Mouse (Mus musculus): ENCODE data around the gene Abcc5. TPM values are rescaled to one million over a fixed set of nuclear protein-coding genes. Genes with fewer than 3 reads are reported as not detected.
"Not testable (repeated sequence)": the region's sequence is repeated elsewhere in the genome, so short reads cannot be mapped to it uniquely, and the experiment has no call there.

Abcc5 gene
- polyA plus RNA-seq, 1 experiment from 2014 or later: 19.3 TPM

- no peak for ATAC-seq (ENCODE audit: low read depth)
- 13% methylated on average over 1 of the region's 1 CpGs for WGBS (ENCODE audit: insufficient replicate concordance)
- Histone ChIP-seq H3K9me3 (replicated peaks; ENCODE audit: control insufficient read depth, low read length) (no peaks in the 10 kb centered on the region), H3K9ac (ENCODE audit: low read depth, low read length) (no peak overlapping the region), H3K27ac (ENCODE audit: low read length) (no peak overlapping the region), H3K36me3 (ENCODE audit: control insufficient read depth, insufficient read depth) (no peaks in the 10 kb centered on the region), H3K4me1 (ENCODE audit: control insufficient read depth, low read depth, low read length) (no peaks in the 10 kb centered on the region), H3K4me3 (ENCODE audit: low read depth, low read length) (no peak overlapping the region), H3K4me2 (ENCODE audit: low read depth, low read length) (no peak overlapping the region), H3K27me3 (ENCODE audit: control insufficient read depth, insufficient read depth, low read depth, low read length) (no peaks in the 10 kb centered on the region)
Measured at GRCm38 (mm10) chr16:20456106-20456505, 29.9 kb upstream of the Abcc5 start.

GRCm38 (mm10) chr16:20454155-20454654 is 28.0 kb upstream of the Abcc5 start:
- Histone ChIP-seq H3K27ac (ENCODE audit: low read length) (no peak overlapping the region), H3K9ac (ENCODE audit: low read depth, low read length) (no peak overlapping the region), H3K4me2 (ENCODE audit: low read depth, low read length) (no peak overlapping the region), H3K4me3 (ENCODE audit: low read depth, low read length) (no peak overlapping the region), H3K4me1 (ENCODE audit: control insufficient read depth, low read depth, low read length) (no peaks in the 10 kb centered on the region), H3K9me3 (replicated peaks; ENCODE audit: control insufficient read depth, low read length) (no peaks in the 10 kb centered on the region), H3K36me3 (ENCODE audit: control insufficient read depth, insufficient read depth) (no peaks in the 10 kb centered on the region), H3K27me3 (ENCODE audit: control insufficient read depth, insufficient read depth, low read depth, low read length) (no peaks in the 10 kb centered on the region)
- 80% methylated on average over 6 of the region's 6 CpGs for WGBS (ENCODE audit: insufficient replicate concordance)
- no peak for ATAC-seq (ENCODE audit: low read depth)

GRCm38 (mm10) chr16:20451774-20452173 is 25.6 kb upstream of the Abcc5 start:
- Histone ChIP-seq H3K36me3 (ENCODE audit: control insufficient read depth, insufficient read depth) (no peaks in the 10 kb centered on the region), H3K4me2 (ENCODE audit: low read depth, low read length) (no peak overlapping the region), H3K4me3 (ENCODE audit: low read depth, low read length) (no peak overlapping the region), H3K9ac (ENCODE audit: low read depth, low read length) (no peak overlapping the region), H3K27ac (ENCODE audit: low read length) (no peak overlapping the region), H3K4me1 (ENCODE audit: control insufficient read depth, low read depth, low read length) (no peaks in the 10 kb centered on the region), H3K27me3 (ENCODE audit: control insufficient read depth, insufficient read depth, low read depth, low read length) (no peaks in the 10 kb centered on the region), H3K9me3 (replicated peaks; ENCODE audit: control insufficient read depth, low read length) (no peaks in the 10 kb centered on the region)
- no peak for ATAC-seq (ENCODE audit: low read depth)
- 54% methylated on average over 6 of the region's 6 CpGs for WGBS (ENCODE audit: insufficient replicate concordance)

GRCm38 (mm10) chr16:20445871-20446270 is 19.7 kb upstream of the Abcc5 start:
- Histone ChIP-seq H3K9ac (ENCODE audit: low read depth, low read length) (no peak overlapping the region), H3K9me3 (replicated peaks; ENCODE audit: control insufficient read depth, low read length) (no peaks in the 10 kb centered on the region), H3K27ac (ENCODE audit: low read length) (no peak overlapping the region), H3K4me1 (ENCODE audit: control insufficient read depth, low read depth, low read length) (no peaks in the 10 kb centered on the region), H3K36me3 (ENCODE audit: control insufficient read depth, insufficient read depth) (no peaks in the 10 kb centered on the region), H3K4me3 (ENCODE audit: low read depth, low read length) (no peak overlapping the region), H3K4me2 (ENCODE audit: low read depth, low read length) (no peak overlapping the region), H3K27me3 (ENCODE audit: control insufficient read depth, insufficient read depth, low read depth, low read length) (no peaks in the 10 kb centered on the region)
- WGBS (ENCODE audit: insufficient replicate concordance): 61% methylated on average over 1 of the region's 1 CpGs
- ATAC-seq (ENCODE audit: low read depth): no peak

GRCm38 (mm10) chr16:20444831-20445388 is 18.7 kb upstream of the Abcc5 start:
- Histone ChIP-seq H3K36me3 (ENCODE audit: control insufficient read depth, insufficient read depth) (no peaks in the 10 kb centered on the region), H3K9me3 (replicated peaks; ENCODE audit: control insufficient read depth, low read length) (no peaks in the 10 kb centered on the region), H3K4me2 (ENCODE audit: low read depth, low read length) (no peak overlapping the region), H3K4me3 (ENCODE audit: low read depth, low read length) (no peak overlapping the region), H3K9ac (ENCODE audit: low read depth, low read length) (no peak overlapping the region), H3K27ac (ENCODE audit: low read length) (no peak overlapping the region), H3K4me1 (ENCODE audit: control insufficient read depth, low read depth, low read length) (no peaks in the 10 kb centered on the region), H3K27me3 (ENCODE audit: control insufficient read depth, insufficient read depth, low read depth, low read length) (no peaks in the 10 kb centered on the region)
- 59% methylated on average over 7 of the region's 7 CpGs for WGBS (ENCODE audit: insufficient replicate concordance)
- ATAC-seq (ENCODE audit: low read depth): no peak

GRCm38 (mm10) chr16:20442871-20443270 is 16.7 kb upstream of the Abcc5 start:
- no peak overlapping the region for H3K4me3 ChIP-seq (ENCODE audit: low read depth, low read length)
- no peak overlapping the region for H3K9ac ChIP-seq (ENCODE audit: low read depth, low read length)
- H3K27me3 ChIP-seq (ENCODE audit: control insufficient read depth, insufficient read depth, low read depth, low read length): no peaks in the 10 kb centered on the region
- WGBS (ENCODE audit: insufficient replicate concordance): 64% methylated on average over 2 of the region's 2 CpGs
- no peak overlapping the region for H3K27ac ChIP-seq (ENCODE audit: low read length)
- H3K4me1 ChIP-seq (ENCODE audit: control insufficient read depth, low read depth, low read length): no peaks in the 10 kb centered on the region
- no peak for ATAC-seq (ENCODE audit: low read depth)
- H3K36me3 ChIP-seq (ENCODE audit: control insufficient read depth, insufficient read depth): no peaks in the 10 kb centered on the region
- no peak overlapping the region for H3K4me2 ChIP-seq (ENCODE audit: low read depth, low read length)
- H3K9me3 ChIP-seq (replicated peaks; ENCODE audit: control insufficient read depth, low read length): no peaks in the 10 kb centered on the region

GRCm38 (mm10) chr16:20438673-20439415 is 12.7 kb upstream of the Abcc5 start:
- no peak overlapping the region for H3K4me3 ChIP-seq (ENCODE audit: low read depth, low read length)
- no peaks in the 10 kb centered on the region for H3K4me1 ChIP-seq (ENCODE audit: control insufficient read depth, low read depth, low read length)
- H3K27me3 ChIP-seq (ENCODE audit: control insufficient read depth, insufficient read depth, low read depth, low read length): no peaks in the 10 kb centered on the region
- 65% methylated on average over 11 of the region's 11 CpGs for WGBS (ENCODE audit: insufficient replicate concordance)
- H3K9me3 ChIP-seq (replicated peaks; ENCODE audit: control insufficient read depth, low read length): no peaks in the 10 kb centered on the region
- H3K9ac ChIP-seq (ENCODE audit: low read depth, low read length): no peak overlapping the region
- H3K27ac ChIP-seq (ENCODE audit: low read length): no peak overlapping the region
- H3K36me3 ChIP-seq (ENCODE audit: control insufficient read depth, insufficient read depth): no peaks in the 10 kb centered on the region
- H3K4me2 ChIP-seq (ENCODE audit: low read depth, low read length): no peak overlapping the region
- ATAC-seq (ENCODE audit: low read depth): no peak

- 67% methylated on average over 1 of the region's 1 CpGs for WGBS (ENCODE audit: insufficient replicate concordance)
- H3K27me3 ChIP-seq (ENCODE audit: control insufficient read depth, insufficient read depth, low read depth, low read length); H3K9me3 ChIP-seq (replicated peaks; ENCODE audit: control insufficient read depth, low read length); H3K9ac ChIP-seq (ENCODE audit: low read depth, low read length); H3K27ac ChIP-seq (ENCODE audit: low read length); ATAC-seq (ENCODE audit: low read depth); H3K4me3 ChIP-seq (ENCODE audit: low read depth, low read length); H3K4me1 ChIP-seq (ENCODE audit: control insufficient read depth, low read depth, low read length); H3K36me3 ChIP-seq (ENCODE audit: control insufficient read depth, insufficient read depth); H3K4me2 ChIP-seq (ENCODE audit: low read depth, low read length): not testable (repeated sequence)
Measured at GRCm38 (mm10) chr16:20438046-20438445, 11.9 kb upstream of the Abcc5 start.

- no peaks in the 10 kb centered on the region for H3K27me3 ChIP-seq (ENCODE audit: control insufficient read depth, insufficient read depth, low read depth, low read length)
- no peak for ATAC-seq (ENCODE audit: low read depth)
- H3K36me3 ChIP-seq (ENCODE audit: control insufficient read depth, insufficient read depth): no peaks in the 10 kb centered on the region
- no peaks in the 10 kb centered on the region for H3K9me3 ChIP-seq (replicated peaks; ENCODE audit: control insufficient read depth, low read length)
- H3K27ac ChIP-seq (ENCODE audit: low read length): no peak overlapping the region
- 52% methylated on average over 3 of the region's 3 CpGs for WGBS (ENCODE audit: insufficient replicate concordance)
- H3K4me1 ChIP-seq (ENCODE audit: control insufficient read depth, low read depth, low read length): no peaks in the 10 kb centered on the region
- H3K4me2 ChIP-seq (ENCODE audit: low read depth, low read length): no peak overlapping the region
- H3K9ac ChIP-seq (ENCODE audit: low read depth, low read length): no peak overlapping the region
- H3K4me3 ChIP-seq (ENCODE audit: low read depth, low read length): no peak overlapping the region
Measured at GRCm38 (mm10) chr16:20436281-20436680, 10.1 kb upstream of the Abcc5 start.
